9 mouse cellular contexts compared by ENCODE assay signal in the genomic region with DNA sequence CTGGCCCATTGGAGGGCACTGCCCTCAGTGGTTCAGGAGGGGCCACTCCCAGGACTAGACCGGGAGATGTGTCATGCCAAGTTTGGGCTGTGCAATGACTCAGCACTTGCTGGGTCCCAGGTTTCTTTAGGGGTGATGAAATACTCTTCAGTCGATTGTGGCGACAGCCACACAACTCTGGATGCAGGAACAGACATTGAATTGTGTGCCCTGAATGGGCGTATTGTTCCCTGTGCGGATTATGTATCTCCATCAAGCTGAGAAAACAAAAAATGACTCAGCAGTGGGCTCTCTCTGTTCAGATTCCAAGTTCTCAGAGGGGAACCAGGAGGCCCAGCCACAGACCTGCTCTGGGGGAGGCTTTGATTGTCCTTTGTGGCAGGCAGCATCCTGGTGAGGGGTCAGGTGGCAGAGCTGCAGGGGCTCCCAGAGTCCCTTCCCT. TPM values are rescaled to one million over a fixed set of nuclear protein-coding genes. Genes with fewer than 3 reads are reported as not detected.
A peak's percentile ranks its signal among the peaks of the same experiment; 100 is the strongest.
DNase-seq lines count a peak whose midpoint lies in the region; ATAC-seq and TF ChIP-seq lines count a peak whose summit lies in the region.
"Had no signal": no experiment of that assay in that cellular context is flagged by ENCODE, and none has a peak within 500 bp of the region (broad histone marks: within the 10 kb centered on the region; RNA-seq: fewer than 3 reads in every experiment).

No protein-coding gene starts in this region.

- ATAC-seq in lung, embryonic 15.5 days (ENCODE audit: borderline replicate concordance, extremely low read depth, low FRiP score, low TSS enrichment), result 0 out of 2 replicates have a peak, but pooled peaks have one; percentile 16
- ATAC-seq in hindbrain, embryonic 14.5 days (ENCODE audit: low FRiP score), result peak; percentile 51; the same call in 1 of the 2 replicates

- no peak for TF ChIP-seq POLR2A in olfactory bulb, adult 2 months (IDR thresholded peaks at IDR 0.05; ENCODE audit: insufficient read depth, low read depth, low read length)

- H3K36me3 ChIP-seq in lung, embryonic 15.5 days, result peaks cover 5% of the 10 kb centered on the region; the same call in 1 of the 2 replicates
- peaks cover 54% of the 10 kb centered on the region for H3K36me3 ChIP-seq in hindbrain, embryonic 14.5 days (replicated peaks; ENCODE audit: control insufficient read depth, insufficient read depth)

- H3K27ac ChIP-seq in lung, embryonic 15.5 days, result no peak overlapping the region
- no peak overlapping the region for H3K27ac ChIP-seq in hindbrain, embryonic 14.5 days
- H3K27ac ChIP-seq in olfactory bulb, adult 2 months (ENCODE audit: insufficient read depth, low read depth, low read length), result peak overlapping the region; percentile 53

- TF ChIP-seq CTCF in olfactory bulb, adult 2 months (IDR thresholded peaks at IDR 0.05; ENCODE audit: insufficient read depth, low read depth, low read length), result no peak

- WGBS in lung, embryonic 15.5 days, result 59% methylated on average over 5 of the region's 5 CpGs
- 36% methylated on average over 5 of the region's 5 CpGs for WGBS in hindbrain, embryonic 14.5 days
- 31% methylated on average over 5 of the region's 5 CpGs for WGBS in olfactory bulb, adult 2 months

- no peaks in the 10 kb centered on the region for H3K9me3 ChIP-seq in lung, embryonic 15.5 days
- no peaks in the 10 kb centered on the region for H3K9me3 ChIP-seq in hindbrain, embryonic 14.5 days (ENCODE audit: control insufficient read depth, low read length)

- H3K4me2 ChIP-seq in lung, embryonic 15.5 days, result no peak overlapping the region
- H3K4me2 ChIP-seq in hindbrain, embryonic 14.5 days (replicated peaks), result no peak overlapping the region

- DNase-seq in lung, postnatal 14 days, result no peak
- peak; percentile 86 for DNase-seq in brain, adult 2 months (ENCODE audit: low read depth, low spot score)
- no peak for DNase-seq in hindbrain, embryonic 14.5 days (ENCODE audit: low spot score)
- no peak for DNase-seq in right cerebral cortex, postnatal 14 days
- no peak for DNase-seq in kidney, postnatal 36 days
- DNase-seq: cerebellum, adult 11 months; thymus, postnatal 36 days had no signal

- H3K4me1 ChIP-seq in lung, embryonic 15.5 days, result no peaks in the 10 kb centered on the region
- no peaks in the 10 kb centered on the region for H3K4me1 ChIP-seq in hindbrain, embryonic 14.5 days (replicated peaks; ENCODE audit: control insufficient read depth, insufficient read depth, low read length)
- H3K4me1 ChIP-seq in olfactory bulb, adult 2 months (ENCODE audit: control insufficient read depth, insufficient read depth, low read length), result peaks cover 39% of the 10 kb centered on the region

- H3K9ac ChIP-seq in lung, embryonic 15.5 days, result no peak overlapping the region
- no peak overlapping the region for H3K9ac ChIP-seq in hindbrain, embryonic 14.5 days

- no peaks in the 10 kb centered on the region for H3K27me3 ChIP-seq in lung, embryonic 15.5 days
- no peaks in the 10 kb centered on the region for H3K27me3 ChIP-seq in hindbrain, embryonic 14.5 days (ENCODE audit: control insufficient read depth, insufficient read depth, low read length)

- no peak overlapping the region for H3K4me3 ChIP-seq in lung, embryonic 15.5 days
- no peak overlapping the region for H3K4me3 ChIP-seq in hindbrain, embryonic 14.5 days (replicated peaks; ENCODE audit: low read length)
- H3K4me3 ChIP-seq in olfactory bulb, adult 2 months (ENCODE audit: insufficient read depth, low read depth, low read length), result no peak overlapping the region

RNA-seq across cellular contexts. Expression of a gene that starts 27.6 kb away (rescaled TPM):
- 3.2 and 3.7 TPM in 2 replicates for polyA plus RNA-seq in lung, embryonic 15.5 days (2015; fragmentation: Nextera tagmentation; extraction: Ambion mirVana)
- polyA plus RNA-seq in hindbrain, embryonic 14.5 days (2014; fragmentation: Nextera tagmentation; extraction: Ambion mirVana), result 4.4 and 4.5 TPM in 2 replicates
- not detected in 2 replicates for polyA plus RNA-seq in olfactory bulb, adult 2 months (2012; ENCODE audit: insufficient read depth, insufficient read length, low replicate concordance, missing spikeins)

RNA-seq across cellular contexts. Expression of a gene that starts 28.1 kb away (rescaled TPM):
- 76.1 and 82.1 TPM in 2 replicates for polyA plus RNA-seq in lung, embryonic 15.5 days (2015; fragmentation: Nextera tagmentation; extraction: Ambion mirVana)
- 55.0 and 64.8 TPM in 2 replicates for polyA plus RNA-seq in hindbrain, embryonic 14.5 days (2014; fragmentation: Nextera tagmentation; extraction: Ambion mirVana)
- not detected in 2 replicates for polyA plus RNA-seq in olfactory bulb, adult 2 months (2012; ENCODE audit: insufficient read depth, insufficient read length, low replicate concordance, missing spikeins)

Comparison
In these comparisons a context has a peak if more than half of its experiments do, and no peak if none do; other contexts are left out.
1. RNA of a gene that starts 28.1 kb away (polyA plus RNA-seq): 76.1 to 82.1 TPM in lung, embryonic 15.5 days and 55.0 to 64.8 TPM in hindbrain, embryonic 14.5 days; not detected in olfactory bulb, adult 2 months; every median in the first group is over 10 times any median in the second.